Mouse (Mus musculus) CH12.LX (cell line): ENCODE measurements at regions not wholly inside any gene's neighbourhood (a gene's known extent, or its start where the extent isn't known, plus 50 kb on each side); places are given as distances from the start of the nearest gene placed in this dataset.

ENCODE experiments used
- DNase-seq: peaks from one replicate; pipeline ENCODE4 v3.0.0-alpha.2; 2013; ENCODE audit errors: extremely low read depth
- H3K27ac ChIP-seq: 2 replicates; pipeline ENCODE4 v1.5.1; 2012; ENCODE audit warnings: low read depth, mild to moderate bottlenecking, control low read depth, moderate library complexity; ENCODE audit not compliant: insufficient read depth
- H3K27me3 ChIP-seq: replicated peaks from 2 replicates; pipeline ENCODE3; 2012; ENCODE audit warnings: inconsistent platforms
- H3K36me3 ChIP-seq, 2 experiments: replicated peaks in 1 of 2; 2 replicates each; pipeline versions ENCODE3 to v1.6.1; 2012; ENCODE audit warnings: inconsistent platforms in 1 of 2, low read length in 1 of 2, mild to moderate bottlenecking in 1 of 2, mixed read lengths in 1 of 2, moderate library complexity in 1 of 2; ENCODE audit not compliant: control insufficient read depth in 1 of 2, insufficient read depth in 1 of 2
- H3K4me1 ChIP-seq, 2 experiments: 2 replicates each; pipeline ENCODE4 v1.6.1; 2012; ENCODE audit warnings: inconsistent platforms in 1 of 2, moderate library complexity in 1 of 2; ENCODE audit not compliant: insufficient read depth in 2 of 2, control insufficient read depth in 1 of 2
- H3K4me2 ChIP-seq: 2 replicates; pipeline ENCODE4 v1.6.1; 2012; ENCODE audit warnings: low read depth, mild to moderate bottlenecking, control low read depth; ENCODE audit not compliant: poor library complexity, insufficient read depth, severe bottlenecking
- H3K4me3 ChIP-seq, 3 experiments: fragments of 150-350 bp in 1 of 3; sonication (generic) in 1 of 3; replicated peaks in 1 of 3; 2 replicates each; pipeline versions ENCODE3 to v1.5.1; 2011 to 2012; ENCODE audit warnings: low read depth in 2 of 3, low read length in 2 of 3, mild to moderate bottlenecking in 2 of 3, moderate library complexity in 2 of 3, control low read depth in 1 of 3, improper control_type of control experiment in 1 of 3, inconsistent platforms in 1 of 3, mixed read lengths in 1 of 3; ENCODE audit not compliant: poor library complexity in 1 of 3
- H3K79me2 ChIP-seq: replicated peaks from 2 replicates; pipeline ENCODE4 v1.6.1; 2012; ENCODE audit warnings: mild to moderate bottlenecking, moderate library complexity; ENCODE audit not compliant: control insufficient read depth, poor library complexity, insufficient read depth, severe bottlenecking; ENCODE audit errors: extremely low read depth
- H3K9ac ChIP-seq: 2 replicates; pipeline ENCODE4 v1.6.1; 2012; ENCODE audit warnings: low read depth, mild to moderate bottlenecking, control low read depth, moderate library complexity; ENCODE audit not compliant: insufficient read depth
- H3K9me3 ChIP-seq: replicated peaks from 2 replicates; pipeline ENCODE3; 2012; ENCODE audit warnings: low read length, inconsistent platforms, mixed read lengths
- BHLHE40 ChIP-seq: IDR thresholded peaks from 2 replicates; pipeline ENCODE4 v1.6.1; 2011; ENCODE audit warnings: mild to moderate bottlenecking, low read depth, low read length, improper control_type of control experiment
- E2F4 ChIP-seq: IDR thresholded peaks from 2 replicates; pipeline ENCODE4 v1.6.1; 2011; ENCODE audit warnings: low read depth, low read length, improper control_type of control experiment; ENCODE audit not compliant: insufficient replicate concordance
- EP300 ChIP-seq: IDR thresholded peaks from 2 replicates; pipeline ENCODE4 v1.6.1; 2011; ENCODE audit warnings: low read length, improper control_type of control experiment
- ETS1 ChIP-seq: conservative IDR thresholded peaks from 2 replicates; pipeline ENCODE4 v1.6.1; 2012; ENCODE audit warnings: low read depth, mild to moderate bottlenecking, inconsistent platforms, low read length, improper control_type of control experiment, moderate library complexity
- MAFK ChIP-seq: IDR thresholded peaks from 2 replicates; pipeline ENCODE4 v1.6.1; 2011; ENCODE audit warnings: low read length, improper control_type of control experiment; ENCODE audit not compliant: insufficient replicate concordance
- MAX ChIP-seq: IDR thresholded peaks from 2 replicates; pipeline ENCODE4 v1.6.1; 2011; ENCODE audit warnings: low read length, improper control_type of control experiment
- MYC ChIP-seq: IDR thresholded peaks from 2 replicates; pipeline ENCODE4 v1.6.1; 2011; ENCODE audit warnings: low read depth, mild to moderate bottlenecking, improper control_type of control experiment, low read length
- RAD21 ChIP-seq: IDR thresholded peaks from 2 replicates; pipeline ENCODE4 v1.6.1; 2011; ENCODE audit warnings: low read depth, mild to moderate bottlenecking, low read length, improper control_type of control experiment, moderate library complexity
- RCOR1 ChIP-seq: conservative IDR thresholded peaks from 2 replicates; pipeline ENCODE4 v1.6.1; 2012; ENCODE audit warnings: low read depth, mild to moderate bottlenecking, inconsistent platforms, low read length, improper control_type of control experiment
- SMC3 ChIP-seq: IDR thresholded peaks from 2 replicates; pipeline ENCODE4 v1.6.1; 2011; ENCODE audit warnings: low read depth, low read length, improper control_type of control experiment
- TBP ChIP-seq: conservative IDR thresholded peaks from 2 replicates; pipeline ENCODE4 v1.6.1; 2011; ENCODE audit warnings: low read depth, low read length, improper control_type of control experiment
- TCF12 ChIP-seq: IDR thresholded peaks from 2 replicates; pipeline ENCODE4 v1.6.1; 2014; ENCODE audit warnings: low read depth, mild to moderate bottlenecking, inconsistent platforms, low read length, improper control_type of control experiment
- UBTF ChIP-seq: IDR thresholded peaks from 2 replicates; pipeline ENCODE4 v1.6.1; 2012; ENCODE audit warnings: low read depth, mild to moderate bottlenecking, inconsistent platforms, low read length, improper control_type of control experiment, moderate library complexity
- USF1 ChIP-seq: IDR thresholded peaks from 2 replicates; pipeline ENCODE4 v1.6.1; 2014; ENCODE audit warnings: low read depth, mild to moderate bottlenecking, inconsistent platforms, low read length, improper control_type of control experiment
- ZC3H11A ChIP-seq: IDR thresholded peaks from 2 replicates; pipeline ENCODE4 v1.6.1; 2012; ENCODE audit warnings: low read depth, mild to moderate bottlenecking, inconsistent platforms, low read length, improper control_type of control experiment
- ZKSCAN1 ChIP-seq: IDR thresholded peaks from 2 replicates; pipeline ENCODE4 v1.6.1; 2012; ENCODE audit warnings: low read depth, inconsistent platforms, low read length, improper control_type of control experiment, borderline replicate concordance
- ZNF384 ChIP-seq: IDR thresholded peaks from 2 replicates; pipeline ENCODE4 v1.6.1; 2012; ENCODE audit warnings: low read depth, low read length, improper control_type of control experiment, inconsistent platforms
- dilution Hi-C: fragments of 300-500 bp; cut with MboI; formaldehyde crosslinking; loops from 2 replicates; pipeline ENCODE4 v1.14.3; 2020; ENCODE audit warnings: low sequenced_read_pairs; ENCODE audit not compliant: extremely low pct_unique_long_range_greater_than_20kb, extremely low pct_ligation_motif_present
- in situ Hi-C: fragments of 300-500 bp; cut with MboI; formaldehyde crosslinking; loops from 3 replicates; pipeline ENCODE4 v1.14.3; 2019; ENCODE audit warnings: low sequenced_read_pairs, low pct_ligation_motif_present, low pct_unique_long_range_greater_than_20kb, mixed read lengths

GRCm38 (mm10) chr19:54557984-54558383, 514.0 kb downstream of the Adra2a start:
- no peak for TF ChIP-seq BHLHE40
- in situ Hi-C loops (no loop called here), dilution Hi-C loops (no loop called here)
- H3K27me3 ChIP-seq, result no peaks in the 10 kb centered on the region
- H3K27ac ChIP-seq, result no peak overlapping the region
- no peaks in the 10 kb centered on the region for H3K36me3 ChIP-seq
- H3K9ac ChIP-seq, result no peak overlapping the region
- H3K4me3 ChIP-seq, result no peak overlapping the region
- no peaks in the 10 kb centered on the region for H3K4me1 ChIP-seq
- H3K9me3 ChIP-seq, result no peaks in the 10 kb centered on the region
- DNase-seq, result no peak
- H3K4me2 ChIP-seq, result no peak overlapping the region
- H3K79me2 ChIP-seq, result no peaks in the 10 kb centered on the region

GRCm38 (mm10) chr19:54583574-54583973, 539.6 kb downstream of the Adra2a start:
- Histone ChIP-seq H3K27me3 (no peaks in the 10 kb centered on the region), H3K4me2 (no peak overlapping the region), H3K79me2 (no peaks in the 10 kb centered on the region), H3K4me1 (no peaks in the 10 kb centered on the region), H3K27ac (no peak overlapping the region), H3K9ac (no peak overlapping the region), H3K4me3 (no peak overlapping the region), H3K9me3 (no peaks in the 10 kb centered on the region), H3K36me3 (no peaks in the 10 kb centered on the region)
- no peak for DNase-seq
- no peak for TF ChIP-seq ZKSCAN1
- no peak for TF ChIP-seq RAD21
- TF ChIP-seq EP300, result no peak
- TF ChIP-seq TCF12, result no peak
- no peak for TF ChIP-seq SMC3
- TF ChIP-seq RCOR1, result no peak
- no peak for TF ChIP-seq USF1
- no peak for TF ChIP-seq E2F4
- no peak for TF ChIP-seq ZNF384
- TF ChIP-seq ETS1, result no peak
- TF ChIP-seq ZC3H11A, result no peak
- TF ChIP-seq MAFK, result no peak
- no peak for TF ChIP-seq MYC
- no peak for TF ChIP-seq TBP
- no peak for TF ChIP-seq MAX
- TF ChIP-seq UBTF, result no peak
- in situ Hi-C loops (no loop called here), dilution Hi-C loops (no loop called here)
